ENCODE assay signal across 13 mouse cellular contexts in the genomic region with DNA sequence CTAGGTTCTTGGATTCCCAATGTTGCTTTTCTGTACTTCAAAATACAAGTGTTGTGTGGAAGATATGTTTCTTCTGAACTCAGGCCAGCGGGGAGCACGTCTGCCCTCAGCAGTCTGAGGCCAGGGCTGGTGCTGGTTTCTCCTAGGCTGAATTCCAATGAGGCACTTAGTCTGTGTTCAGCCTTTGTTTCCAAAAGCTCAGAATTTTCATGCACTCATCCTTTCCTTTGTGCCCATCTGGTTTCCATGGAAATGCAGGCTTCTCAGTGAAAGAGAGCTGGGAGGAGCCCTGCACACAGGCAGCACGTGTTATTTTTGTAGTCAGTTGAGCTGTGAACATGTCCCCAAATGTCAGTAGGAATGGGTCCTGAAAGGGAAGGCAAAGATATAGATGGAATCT.
A peak's percentile ranks its signal among the peaks of the same experiment; 100 is the strongest.
DNase-seq lines count a peak whose midpoint lies in the region; ATAC-seq and TF ChIP-seq lines count a peak whose summit lies in the region.
"Had no signal": no experiment of that assay in that cellular context is flagged by ENCODE, and none has a peak within 500 bp of the region (broad histone marks: within the 10 kb centered on the region; RNA-seq: fewer than 3 reads in every experiment).

No protein-coding gene starts in this region.

- in situ Hi-C loops in ES-E14 (cut with MboI; ENCODE audit: low sequenced_read_pairs in 2 of 2, unreplicated experiment in 2 of 2) = no loop called here

- WGBS in embryonic facial prominence, embryonic 14.5 days = 43% methylated on average over 3 of the region's 3 CpGs
- 2% methylated on average over 3 of the region's 3 CpGs for WGBS in hindbrain, postnatal 0 days
- WGBS in midbrain, embryonic 16.5 days = 3% methylated on average over 3 of the region's 3 CpGs
- 81% methylated on average over 3 of the region's 3 CpGs for WGBS in limb, embryonic 10.5 days
- 49% methylated on average over 3 of the region's 3 CpGs for WGBS in lung, adult 2 months

- no peak overlapping the region for H3K4me2 ChIP-seq in embryonic facial prominence, embryonic 14.5 days (ENCODE audit: low read depth, low read length)
- H3K4me2 ChIP-seq in hindbrain, postnatal 0 days (ENCODE audit: low read depth, low read length) = no peak overlapping the region
- no peak overlapping the region for H3K4me2 ChIP-seq in midbrain, embryonic 16.5 days (ENCODE audit: low read length)
- H3K4me2 ChIP-seq: embryonic facial prominence, embryonic 12.5 days; kidney, embryonic 15.5 days had no signal

- TF ChIP-seq POLR2A in lung, adult 2 months (IDR thresholded peaks at IDR 0.05; ENCODE audit: borderline replicate concordance, extremely low read depth, low read depth, low read length) = no peak

- H3K4me1 ChIP-seq in ES-E14 (ENCODE audit: control insufficient read depth in 2 of 2, insufficient read depth in 2 of 2, low read length in 2 of 2, poor library complexity in 1 of 2) = no peaks in the 10 kb centered on the region
- no peaks in the 10 kb centered on the region for H3K4me1 ChIP-seq in embryonic facial prominence, embryonic 14.5 days (ENCODE audit: control insufficient read depth, insufficient read depth, low read length)
- peaks cover 5% of the 10 kb centered on the region; the same call in 1 of the 2 replicates for H3K4me1 ChIP-seq in hindbrain, postnatal 0 days (ENCODE audit: insufficient read depth, low read length)
- H3K4me1 ChIP-seq in midbrain, embryonic 16.5 days (ENCODE audit: control insufficient read depth, insufficient read depth, low read length) = peaks cover 6% of the 10 kb centered on the region
- H3K4me1 ChIP-seq in limb, embryonic 10.5 days = no peaks in the 10 kb centered on the region
- no peaks in the 10 kb centered on the region for H3K4me1 ChIP-seq in lung, adult 2 months (ENCODE audit: control insufficient read depth, insufficient read depth, low read length)
- H3K4me1 ChIP-seq: embryonic facial prominence, embryonic 12.5 days; kidney, embryonic 15.5 days had no signal

- no peak overlapping the region for H3K27ac ChIP-seq in ES-E14 (ENCODE audit: insufficient read depth, low read depth, low read length, poor library complexity, severe bottlenecking)
- H3K27ac ChIP-seq in embryonic facial prominence, embryonic 14.5 days (replicated peaks; ENCODE audit: low read depth, low read length) = no peak overlapping the region
- H3K27ac ChIP-seq in hindbrain, postnatal 0 days = no peak overlapping the region
- H3K27ac ChIP-seq in midbrain, embryonic 16.5 days (ENCODE audit: low read length) = peak overlapping the region; percentile 64
- no peak overlapping the region for H3K27ac ChIP-seq in limb, embryonic 10.5 days
- H3K27ac ChIP-seq: embryonic facial prominence, embryonic 12.5 days; heart, adult 2 months; kidney, embryonic 15.5 days; liver, embryonic 14.5 days had no signal

- no peaks in the 10 kb centered on the region for H3K36me3 ChIP-seq in ES-E14 (ENCODE audit: control insufficient read depth, insufficient read depth, low read length, poor library complexity, severe bottlenecking)
- H3K36me3 ChIP-seq in embryonic facial prominence, embryonic 14.5 days (ENCODE audit: control insufficient read depth, insufficient read depth, low read length) = no peaks in the 10 kb centered on the region
- no peaks in the 10 kb centered on the region for H3K36me3 ChIP-seq in hindbrain, postnatal 0 days (ENCODE audit: insufficient read depth, low read length)
- H3K36me3 ChIP-seq in midbrain, embryonic 16.5 days (ENCODE audit: control insufficient read depth, insufficient read depth, low read length) = no peaks in the 10 kb centered on the region
- H3K36me3 ChIP-seq in limb, embryonic 10.5 days = no peaks in the 10 kb centered on the region
- H3K36me3 ChIP-seq: embryonic facial prominence, embryonic 12.5 days; kidney, embryonic 15.5 days had no signal

- TF ChIP-seq CTCF in hindbrain, postnatal 0 days (IDR thresholded peaks at IDR 0.05; ENCODE audit: low read depth) = no peak
- no peak for TF ChIP-seq CTCF in lung, adult 2 months (IDR thresholded peaks at IDR 0.05; ENCODE audit: insufficient read depth, low read length)

- H3K27me3 ChIP-seq in embryonic facial prominence, embryonic 14.5 days (replicated peaks; ENCODE audit: control insufficient read depth, insufficient read depth, low read length) = no peaks in the 10 kb centered on the region
- no peaks in the 10 kb centered on the region for H3K27me3 ChIP-seq in hindbrain, postnatal 0 days (ENCODE audit: insufficient read depth, low read length)
- no peaks in the 10 kb centered on the region for H3K27me3 ChIP-seq in midbrain, embryonic 16.5 days (ENCODE audit: control insufficient read depth, insufficient read depth, low read depth, low read length)
- no peaks in the 10 kb centered on the region for H3K27me3 ChIP-seq in limb, embryonic 10.5 days (ENCODE audit: low read depth, poor library complexity, severe bottlenecking)
- H3K27me3 ChIP-seq: embryonic facial prominence, embryonic 12.5 days; kidney, embryonic 15.5 days had no signal

- H3K4me3 ChIP-seq in ES-E14 (ENCODE audit: insufficient read depth in 1 of 2, low read depth in 1 of 2, low read length in 2 of 2, poor library complexity in 1 of 2, severe bottlenecking in 1 of 2) = no peak overlapping the region
- H3K4me3 ChIP-seq in embryonic facial prominence, embryonic 14.5 days (ENCODE audit: low read depth, low read length) = no peak overlapping the region
- no peak overlapping the region for H3K4me3 ChIP-seq in hindbrain, postnatal 0 days (ENCODE audit: low read length)
- no peak overlapping the region for H3K4me3 ChIP-seq in midbrain, embryonic 16.5 days (ENCODE audit: low read depth, low read length)
- H3K4me3 ChIP-seq in limb, embryonic 10.5 days = no peak overlapping the region
- H3K4me3 ChIP-seq in lung, adult 2 months (replicated peaks; ENCODE audit: extremely low read depth, low read depth, low read length) = no peak overlapping the region
- H3K4me3 ChIP-seq: embryonic facial prominence, embryonic 12.5 days; heart, adult 2 months; kidney, embryonic 15.5 days had no signal

- no peaks in the 10 kb centered on the region for H3K9me3 ChIP-seq in ES-E14 (ENCODE audit: control insufficient read depth, insufficient read depth, low read depth, low read length)
- no peaks in the 10 kb centered on the region for H3K9me3 ChIP-seq in embryonic facial prominence, embryonic 14.5 days (ENCODE audit: control insufficient read depth, low read length)
- no peaks in the 10 kb centered on the region for H3K9me3 ChIP-seq in hindbrain, postnatal 0 days (ENCODE audit: low read length)
- no peaks in the 10 kb centered on the region for H3K9me3 ChIP-seq in midbrain, embryonic 16.5 days (replicated peaks; ENCODE audit: control insufficient read depth, low read length, poor library complexity, severe bottlenecking)
- no peaks in the 10 kb centered on the region for H3K9me3 ChIP-seq in limb, embryonic 10.5 days (replicated peaks)
- H3K9me3 ChIP-seq: embryonic facial prominence, embryonic 12.5 days; kidney, embryonic 15.5 days had no signal

- no peak overlapping the region for H3K9ac ChIP-seq in ES-E14 (ENCODE audit: insufficient read depth, low read depth, low read length, poor library complexity, severe bottlenecking)
- no peak overlapping the region for H3K9ac ChIP-seq in embryonic facial prominence, embryonic 14.5 days (ENCODE audit: low read depth, low read length)
- no peak overlapping the region for H3K9ac ChIP-seq in hindbrain, postnatal 0 days (replicated peaks; ENCODE audit: low read length)
- no peak overlapping the region for H3K9ac ChIP-seq in midbrain, embryonic 16.5 days (ENCODE audit: low read depth, low read length)
- H3K9ac ChIP-seq: embryonic facial prominence, embryonic 12.5 days; kidney, embryonic 15.5 days; liver, embryonic 14.5 days had no signal

- DNase-seq in ES-E14 (ENCODE audit: low read depth, low spot score) = peak; percentile 1
- DNase-seq in embryonic facial prominence, embryonic 14.5 days (ENCODE audit: low spot score) = peak; percentile 31
- peak; percentile 63 for DNase-seq in hindbrain, postnatal 0 days (ENCODE audit: low spot score)
- no peak for DNase-seq in thymus, postnatal 36 days
- no peak for DNase-seq in limb, embryonic 10.5 days (ENCODE audit: low spot score)
- no peak for DNase-seq in thymus, adult 18-20 months
- DNase-seq in lung, adult 2 months = no peak
- DNase-seq: heart, adult 2 months had no signal

- 0 out of 2 replicates have a peak, but pooled peaks have one; percentile 41 for ATAC-seq in embryonic facial prominence, embryonic 14.5 days (ENCODE audit: low read depth)
- peak; percentile 87 for ATAC-seq in hindbrain, postnatal 0 days
- ATAC-seq in midbrain, embryonic 16.5 days = peak; percentile 91
- ATAC-seq: activated CD4-positive, CD25-positive, alpha-beta regulatory T cell, adult 4 months had no signal

TF ChIP-seq in ES-E14, 5 proteins besides CTCF, POLR2A, EP300 and RAD21:
- TF ChIP-seq HCFC1 (IDR thresholded peaks at IDR 0.05; ENCODE audit: borderline replicate concordance, insufficient read depth, low read length) = no peak
- TF ChIP-seq ZNF384 (IDR thresholded peaks at IDR 0.05; ENCODE audit: low read depth, low read length) = no peak
- TF ChIP-seq CHD2 (IDR thresholded peaks at IDR 0.05; ENCODE audit: low read depth, low read length) = no peak
- no peak for TF ChIP-seq ZC3H11A (IDR thresholded peaks at IDR 0.05; ENCODE audit: borderline replicate concordance, low read depth, low read length)
- TF ChIP-seq MAFK (IDR thresholded peaks at IDR 0.05; ENCODE audit: insufficient read depth, low read depth, low read length) = no peak

Comparison
In these comparisons a context has a peak if more than half of its experiments do, and no peak if none do; other contexts are left out.
1. DNase-seq: peak in ES-E14 (single experiment), embryonic facial prominence, embryonic 14.5 days (single experiment) and hindbrain, postnatal 0 days (single experiment); none in thymus, postnatal 36 days (0 of 2), limb, embryonic 10.5 days (single experiment), thymus, adult 18-20 months (0 of 2) and lung, adult 2 months (single experiment).
2. ATAC-seq: peak in every context shown above with its lines; median percentile 91 in midbrain, embryonic 16.5 days; 87 in hindbrain, postnatal 0 days; 41 in embryonic facial prominence, embryonic 14.5 days.